Comparison of ENCODE assay signal across 12 mouse cellular contexts in the genomic region with DNA sequence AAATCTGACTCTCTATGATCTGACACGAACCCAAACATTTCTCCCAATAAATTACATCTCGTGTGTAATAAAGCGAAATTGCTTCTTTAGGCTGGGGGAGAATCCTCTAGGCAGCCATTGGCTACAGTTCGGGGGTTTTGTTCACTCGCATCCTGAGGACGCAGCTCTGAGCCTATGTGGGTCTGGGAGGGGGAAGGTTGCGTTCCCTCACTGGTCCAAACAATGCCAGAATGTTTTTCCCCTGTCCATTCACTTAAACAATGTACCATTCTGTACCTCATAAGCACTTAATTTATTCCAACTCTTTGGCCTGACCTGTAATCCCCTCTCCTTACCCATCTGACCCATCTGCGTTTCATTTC.
A peak's percentile ranks its signal among the peaks of the same experiment; 100 is the strongest.
DNase-seq lines count a peak whose midpoint lies in the region; ATAC-seq and TF ChIP-seq lines count a peak whose summit lies in the region.
"Had no signal": no experiment of that assay in that cellular context is flagged by ENCODE, and none has a peak within 500 bp of the region (broad histone marks: within the 10 kb centered on the region; RNA-seq: fewer than 3 reads in every experiment).

No protein-coding gene starts in this region.

- no peak overlapping the region for H3ac ChIP-seq in myocyte (ENCODE audit: control insufficient read depth, insufficient read length)

- no peak overlapping the region for H3K4me2 ChIP-seq in intestine, embryonic 15.5 days (replicated peaks)
- H3K4me2 ChIP-seq in intestine, postnatal 0 days (replicated peaks; ENCODE audit: low read depth) = no peak overlapping the region
- H3K4me2 ChIP-seq in forebrain, embryonic 12.5 days = 0 out of 2 replicates have a peak overlapping the region, but pooled peaks have one; percentile 6
- no peak overlapping the region for H3K4me2 ChIP-seq in hindbrain, postnatal 0 days (ENCODE audit: low read depth, low read length)
- peak overlapping the region; percentile 67 for H3K4me2 ChIP-seq in myocyte (ENCODE audit: low read depth)
- H3K4me2 ChIP-seq: liver, embryonic 11.5 days; stomach, embryonic 15.5 days had no signal

- DNase-seq in hindbrain, postnatal 0 days (ENCODE audit: low spot score) = no peak
- no peak for DNase-seq in lung, postnatal 14 days
- no peak for DNase-seq in frontal cortex, postnatal 10 days (ENCODE audit: low spot score in 2 of 2)
- no peak for DNase-seq in gastrocnemius, adult 8-10 months (ENCODE audit: low spot score in 2 of 2)
- DNase-seq: adrenal gland, postnatal 14 days had no signal

- no peaks in the 10 kb centered on the region for H3K27me3 ChIP-seq in intestine, embryonic 15.5 days (replicated peaks)
- no peaks in the 10 kb centered on the region for H3K27me3 ChIP-seq in intestine, postnatal 0 days (replicated peaks; ENCODE audit: control insufficient read depth, insufficient read depth, low read length)
- peaks cover 4% of the 10 kb centered on the region; the same call in 1 of the 2 replicates for H3K27me3 ChIP-seq in forebrain, embryonic 12.5 days
- no peaks in the 10 kb centered on the region for H3K27me3 ChIP-seq in hindbrain, postnatal 0 days (ENCODE audit: insufficient read depth, low read length)
- no peaks in the 10 kb centered on the region for H3K27me3 ChIP-seq in myocyte (ENCODE audit: control insufficient read depth, insufficient read depth, insufficient read length)
- H3K27me3 ChIP-seq: CH12.LX; stomach, embryonic 15.5 days had no signal

- H3K27ac ChIP-seq in intestine, embryonic 15.5 days = no peak overlapping the region
- no peak overlapping the region for H3K27ac ChIP-seq in intestine, postnatal 0 days (ENCODE audit: low read depth, low read length)
- peak overlapping the region; percentile 31; the same call in 1 of the 2 replicates for H3K27ac ChIP-seq in forebrain, embryonic 12.5 days
- H3K27ac ChIP-seq in hindbrain, postnatal 0 days = peak overlapping the region; percentile 75
- H3K27ac ChIP-seq: stomach, embryonic 15.5 days had no signal

- WGBS in intestine, embryonic 15.5 days = 88% methylated on average over 8 of the region's 8 CpGs
- 87% methylated on average over 8 of the region's 8 CpGs for WGBS in intestine, postnatal 0 days
- 47% methylated on average over 8 of the region's 8 CpGs for WGBS in forebrain, embryonic 12.5 days
- 42% methylated on average over 8 of the region's 8 CpGs for WGBS in hindbrain, postnatal 0 days

- no peak overlapping the region for H3K4me3 ChIP-seq in intestine, embryonic 15.5 days (replicated peaks)
- H3K4me3 ChIP-seq in intestine, postnatal 0 days (ENCODE audit: low read depth, low read length) = no peak overlapping the region
- no peak overlapping the region for H3K4me3 ChIP-seq in forebrain, embryonic 12.5 days (replicated peaks)
- no peak overlapping the region for H3K4me3 ChIP-seq in hindbrain, postnatal 0 days (ENCODE audit: low read length)
- no peak overlapping the region for H3K4me3 ChIP-seq in myocyte
- H3K4me3 ChIP-seq: stomach, embryonic 15.5 days had no signal

- H3K9ac ChIP-seq in intestine, embryonic 15.5 days = no peak overlapping the region
- no peak overlapping the region for H3K9ac ChIP-seq in intestine, postnatal 0 days (ENCODE audit: low read depth, low read length)
- H3K9ac ChIP-seq in forebrain, embryonic 12.5 days = no peak overlapping the region
- H3K9ac ChIP-seq in hindbrain, postnatal 0 days (replicated peaks; ENCODE audit: low read length) = no peak overlapping the region
- H3K9ac ChIP-seq: stomach, embryonic 15.5 days had no signal

- no peaks in the 10 kb centered on the region for H3K79me2 ChIP-seq in myocyte (ENCODE audit: control insufficient read depth, insufficient read depth)

- no peaks in the 10 kb centered on the region for H3K4me1 ChIP-seq in intestine, embryonic 15.5 days (replicated peaks)
- no peaks in the 10 kb centered on the region for H3K4me1 ChIP-seq in intestine, postnatal 0 days (replicated peaks; ENCODE audit: control insufficient read depth, insufficient read depth, low read length)
- peaks cover 13% of the 10 kb centered on the region for H3K4me1 ChIP-seq in forebrain, embryonic 12.5 days
- H3K4me1 ChIP-seq in hindbrain, postnatal 0 days (ENCODE audit: insufficient read depth, low read length) = no peaks in the 10 kb centered on the region
- H3K4me1 ChIP-seq: stomach, embryonic 15.5 days had no signal

- H3K9me3 ChIP-seq in intestine, embryonic 15.5 days = no peaks in the 10 kb centered on the region
- H3K9me3 ChIP-seq in intestine, postnatal 0 days (ENCODE audit: control insufficient read depth) = no peaks in the 10 kb centered on the region
- H3K9me3 ChIP-seq in forebrain, embryonic 12.5 days = no peaks in the 10 kb centered on the region
- no peaks in the 10 kb centered on the region for H3K9me3 ChIP-seq in hindbrain, postnatal 0 days (ENCODE audit: low read length)
- H3K9me3 ChIP-seq: stomach, embryonic 15.5 days had no signal

- no peak for TF ChIP-seq POLR2A in myocyte (IDR thresholded peaks at IDR 0.05; ENCODE audit: insufficient read length, low read depth)

- H3K36me3 ChIP-seq in intestine, embryonic 15.5 days = no peaks in the 10 kb centered on the region
- no peaks in the 10 kb centered on the region for H3K36me3 ChIP-seq in intestine, postnatal 0 days (ENCODE audit: control insufficient read depth, insufficient read depth)
- no peaks in the 10 kb centered on the region for H3K36me3 ChIP-seq in forebrain, embryonic 12.5 days (replicated peaks)
- H3K36me3 ChIP-seq in hindbrain, postnatal 0 days (ENCODE audit: insufficient read depth, low read length) = no peaks in the 10 kb centered on the region
- no peaks in the 10 kb centered on the region for H3K36me3 ChIP-seq in myocyte (ENCODE audit: control insufficient read depth, insufficient read depth)
- H3K36me3 ChIP-seq: stomach, embryonic 15.5 days had no signal

- peak; percentile 17; the same call in 1 of the 2 replicates for ATAC-seq in intestine, embryonic 15.5 days
- ATAC-seq in intestine, postnatal 0 days = no peak
- ATAC-seq in forebrain, embryonic 12.5 days (ENCODE audit: low FRiP score) = no peak; the same call in 1 of the 2 replicates
- ATAC-seq in hindbrain, postnatal 0 days = peak; percentile 74; the same call in 1 of the 2 replicates

- no peak for TF ChIP-seq CTCF in intestine, postnatal 0 days (IDR thresholded peaks at IDR 0.05; ENCODE audit: low read depth)
- TF ChIP-seq CTCF in hindbrain, postnatal 0 days (IDR thresholded peaks at IDR 0.05; ENCODE audit: low read depth) = no peak

TF ChIP-seq in myocyte, 11 proteins besides CTCF, POLR2A, EP300 and RAD21:
- TF ChIP-seq MYOG (IDR thresholded peaks at IDR 0.05; ENCODE audit: control insufficient read depth in 1 of 3, insufficient read depth in 1 of 3, insufficient read length in 2 of 3, low read depth in 2 of 3) (no peak), MYOD1 (IDR thresholded peaks at IDR 0.05; ENCODE audit: control insufficient read depth in 1 of 3, insufficient read length in 2 of 3, low read depth in 2 of 3) (no peak), USF1 (IDR thresholded peaks at IDR 0.05; ENCODE audit: low read depth) (no peak), SRF (IDR thresholded peaks at IDR 0.05; ENCODE audit: control insufficient read depth, insufficient read length, low read depth) (no peak), TCF3 (IDR thresholded peaks at IDR 0.05; ENCODE audit: insufficient read length, low read depth) (no peak), TCF12 (IDR thresholded peaks at IDR 0.05; ENCODE audit: insufficient read depth, poor library complexity, severe bottlenecking) (no peak), MAX (IDR thresholded peaks at IDR 0.05; ENCODE audit: low read depth) (no peak), CEBPB (IDR thresholded peaks at IDR 0.05; ENCODE audit: insufficient read depth, poor library complexity, severe bottlenecking) (no peak), POLR2AphosphoS2 (IDR thresholded peaks at IDR 0.05; ENCODE audit: insufficient read length, low read depth) (no peak), REST (IDR thresholded peaks at IDR 0.05; ENCODE audit: insufficient read depth, insufficient read length) (no peak), E2F4 (IDR thresholded peaks at IDR 0.05; ENCODE audit: insufficient read depth) (no peak)
TF ChIP-seq in myocyte: peak in this region for 0.

Comparison
In these comparisons a context has a peak if more than half of its experiments do, and no peak if none do; other contexts are left out.
1. ATAC-seq: peak in intestine, embryonic 15.5 days (single experiment) and hindbrain, postnatal 0 days (single experiment); none in intestine, postnatal 0 days (single experiment) and forebrain, embryonic 12.5 days (single experiment).
2. H3K27ac ChIP-seq: peak in forebrain, embryonic 12.5 days (single experiment) and hindbrain, postnatal 0 days (single experiment); none in intestine, embryonic 15.5 days (single experiment) and intestine, postnatal 0 days (single experiment).
3. H3K4me2 ChIP-seq: peak in forebrain, embryonic 12.5 days (single experiment) and myocyte (single experiment); none in intestine, embryonic 15.5 days (single experiment), intestine, postnatal 0 days (single experiment) and hindbrain, postnatal 0 days (single experiment).